Mouse (Mus musculus) limb, embryonic 11.5 days (tissue): Measurements from ENCODE around the gene Apol9a. TPM values are rescaled to one million over a fixed set of nuclear protein-coding genes. Genes with fewer than 3 reads are reported as not detected.
A peak's percentile ranks its signal among the peaks of the same experiment; 100 is the strongest.
"Not testable (repeated sequence)": the region's sequence is repeated elsewhere in the genome, so short reads cannot be mapped to it uniquely, and the experiment has no call there.

Experiments
- ATAC-seq: fragments of 200-750 bp; cut with Nextera tagmentation; 2 replicates; pipeline ENCODE4 v1.8.0; 2017; ENCODE audit warnings: low read depth; ENCODE audit not compliant: insufficient number of reproducible peaks, low FRiP score, low TSS enrichment
- DNase-seq: peaks from one replicate; pipeline ENCODE4 v3.0.0-alpha.2; 2015; ENCODE audit warnings: low spot score
- H3K27ac ChIP-seq: fragments of 300-500 bp; sonication (generic); replicated peaks from 2 replicates; pipeline ENCODE4 v1.5.1; 2014; ENCODE audit warnings: low read depth, mild to moderate bottlenecking, low read length
- H3K27me3 ChIP-seq: fragments of 300-500 bp; sonication (generic); 2 replicates; pipeline ENCODE4 v1.6.1; 2014; ENCODE audit warnings: mild to moderate bottlenecking, low read length, mixed read lengths; ENCODE audit not compliant: control insufficient read depth, insufficient read depth
- H3K36me3 ChIP-seq: fragments of 300-500 bp; sonication (generic); 2 replicates; pipeline ENCODE4 v1.6.1; 2014; ENCODE audit warnings: mild to moderate bottlenecking, low read length, moderate library complexity, mixed read lengths; ENCODE audit not compliant: control insufficient read depth, insufficient read depth
- H3K4me1 ChIP-seq: fragments of 300-500 bp; sonication (generic); 2 replicates; pipeline ENCODE4 v1.6.1; 2014; ENCODE audit warnings: low read length, mixed read lengths; ENCODE audit not compliant: control insufficient read depth, insufficient read depth
- H3K4me2 ChIP-seq: fragments of 300-500 bp; sonication (generic); 2 replicates; pipeline ENCODE4 v1.6.1; 2014; ENCODE audit warnings: low read depth, mild to moderate bottlenecking, moderate library complexity; ENCODE audit not compliant: severe bottlenecking
- H3K4me3 ChIP-seq: fragments of 300-500 bp; sonication (generic); 2 replicates; pipeline ENCODE4 v1.5.1; 2014; ENCODE audit warnings: low read depth, low read length
- H3K9ac ChIP-seq: fragments of 300-500 bp; sonication (generic); 2 replicates; pipeline ENCODE4 v1.6.1; 2014; ENCODE audit warnings: mild to moderate bottlenecking, low read length
- H3K9me3 ChIP-seq: fragments of 300-500 bp; sonication (generic); 2 replicates; pipeline ENCODE4 v1.6.1; 2016; ENCODE audit warnings: low read length; ENCODE audit not compliant: control insufficient read depth
- WGBS: fragments of 180-500 bp; shearing (Covaris S2); extraction: QIAGEN DNeasy Blood & Tissue Kit; methylation state at CpG from one replicate; pipeline ENCODE4 v1.1.7; 2014; 5-methylcytosine and 5-hydroxymethylcytosine counted together
- polyA plus RNA-seq: library from polyadenylated mRNA; unstranded; fragments of >200 nt; fragmentation: Nextera tagmentation; extraction: Ambion mirVana; gene quantifications from 2 replicates; pipeline ENCODE4 v1.2.1, GENCODE M21; 2014

Gene Apol9a
- polyA plus RNA-seq, 1 experiment from 2014 or later, result not detected

DNA sequence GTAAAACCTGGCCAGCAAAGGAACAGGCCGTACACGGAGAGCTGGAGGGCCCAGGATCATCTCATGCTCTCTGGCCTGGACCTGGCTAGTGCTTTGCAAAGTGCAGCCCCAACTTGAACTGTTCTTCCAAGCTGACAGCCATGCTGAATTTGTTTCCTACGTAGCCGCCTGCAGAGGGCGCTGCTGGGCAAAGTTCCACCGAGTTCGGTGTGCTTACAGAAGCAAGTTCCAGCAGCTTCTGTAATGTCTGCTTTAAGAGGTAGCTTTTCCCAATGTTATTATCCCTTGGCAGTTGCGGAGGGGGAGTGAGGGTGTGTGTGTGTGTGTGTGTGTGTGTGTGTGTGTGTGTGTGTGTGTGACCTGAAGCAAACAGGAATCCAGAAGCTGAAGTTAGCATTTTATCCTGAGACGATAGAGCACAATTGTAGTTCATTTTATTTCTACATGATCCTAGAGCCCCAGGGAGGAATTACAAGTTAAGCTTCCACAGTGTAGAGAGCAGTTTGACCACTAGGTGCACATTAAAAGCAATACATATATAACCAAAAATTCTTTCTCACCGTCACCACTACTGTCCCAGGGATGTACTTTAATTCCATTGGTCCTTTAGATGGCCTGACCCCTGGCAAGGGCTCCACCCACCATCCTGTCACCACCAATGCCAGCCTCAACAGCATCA is 5.9 kb upstream of the Apol9a start:
- not testable (repeated sequence) for H3K27ac ChIP-seq, DNase-seq, H3K9ac ChIP-seq, H3K36me3 ChIP-seq, H3K4me1 ChIP-seq, H3K27me3 ChIP-seq, H3K9me3 ChIP-seq, ATAC-seq, H3K4me2 ChIP-seq, H3K4me3 ChIP-seq
- WGBS, result 25% methylated on average over 2 of the region's 10 CpGs

DNA sequence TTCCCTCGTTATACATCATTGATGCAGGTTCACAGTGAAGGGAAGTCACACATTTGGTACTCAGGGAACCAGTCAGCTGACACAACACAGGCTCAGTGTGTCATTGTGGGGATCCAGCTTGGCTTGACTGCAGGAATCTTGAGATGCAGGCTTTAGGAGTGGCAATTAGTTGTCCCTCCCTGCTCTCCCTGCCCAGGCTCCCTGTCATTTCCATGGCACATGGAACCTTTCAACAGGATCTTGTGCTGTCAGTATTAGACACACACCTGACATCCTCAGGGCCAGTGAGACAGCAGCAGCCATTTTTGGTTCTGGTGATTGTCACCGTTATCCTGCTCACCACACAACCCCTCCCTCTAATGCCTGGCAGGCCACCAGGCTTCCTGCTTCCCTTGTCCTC is 4.7 kb upstream of the Apol9a start:
- not testable (repeated sequence) for H3K4me1 ChIP-seq, ATAC-seq, H3K4me2 ChIP-seq, H3K4me3 ChIP-seq, H3K9me3 ChIP-seq, H3K27ac ChIP-seq, H3K36me3 ChIP-seq, H3K9ac ChIP-seq, H3K27me3 ChIP-seq, DNase-seq
- 54% methylated on average over 2 of the region's 2 CpGs for WGBS

DNA sequence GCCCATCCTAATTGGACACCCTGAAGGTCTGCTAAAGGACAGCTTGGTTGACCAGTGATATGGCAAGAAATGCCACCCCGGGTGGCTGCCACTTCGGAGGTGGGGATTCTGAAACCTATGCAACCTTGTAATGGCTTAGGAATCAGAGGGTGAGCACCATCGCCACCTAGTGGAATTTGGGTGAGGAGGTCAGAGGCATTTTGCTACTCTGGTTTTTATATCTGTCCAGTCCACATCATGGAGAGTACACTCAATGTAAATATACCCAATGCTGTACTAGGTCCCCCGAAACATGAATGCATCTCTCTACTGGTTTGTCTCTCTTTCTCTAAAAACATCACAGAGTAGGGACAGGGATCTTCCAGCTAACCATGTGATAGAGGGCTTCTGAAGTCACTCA is 1.8 kb upstream of the Apol9a start:
- not testable (repeated sequence) for ATAC-seq, DNase-seq, H3K4me3 ChIP-seq, H3K27ac ChIP-seq, H3K9me3 ChIP-seq, H3K9ac ChIP-seq, H3K36me3 ChIP-seq, H3K4me2 ChIP-seq, H3K4me1 ChIP-seq, H3K27me3 ChIP-seq
- WGBS, result 33% methylated on average over 4 of the region's 4 CpGs

DNA sequence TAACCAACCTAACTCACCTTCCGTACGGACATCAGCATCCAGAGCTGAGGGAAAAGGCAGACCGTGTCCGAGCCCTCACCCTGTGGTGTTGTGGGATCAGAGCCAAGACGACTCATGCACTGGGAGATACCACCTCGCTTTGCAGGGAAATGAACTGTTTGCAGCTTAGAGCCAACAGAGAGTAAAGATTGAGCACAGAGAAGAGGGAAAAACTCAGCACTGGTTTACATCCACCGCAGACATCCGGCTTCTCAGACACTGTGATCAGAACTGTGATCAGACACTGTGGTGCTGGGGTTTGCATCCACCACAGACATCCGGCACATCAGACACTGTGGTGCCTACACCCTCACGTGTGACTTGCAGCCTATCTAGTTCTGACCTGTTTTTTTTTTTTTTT is 4.6 kb downstream of the Apol9a start:
- not testable (repeated sequence) for DNase-seq, H3K27me3 ChIP-seq, H3K9me3 ChIP-seq, H3K4me2 ChIP-seq, ATAC-seq, H3K27ac ChIP-seq, H3K9ac ChIP-seq, H3K4me1 ChIP-seq, H3K4me3 ChIP-seq, H3K36me3 ChIP-seq
- WGBS, result 88% methylated on average over 10 of the region's 10 CpGs

DNA sequence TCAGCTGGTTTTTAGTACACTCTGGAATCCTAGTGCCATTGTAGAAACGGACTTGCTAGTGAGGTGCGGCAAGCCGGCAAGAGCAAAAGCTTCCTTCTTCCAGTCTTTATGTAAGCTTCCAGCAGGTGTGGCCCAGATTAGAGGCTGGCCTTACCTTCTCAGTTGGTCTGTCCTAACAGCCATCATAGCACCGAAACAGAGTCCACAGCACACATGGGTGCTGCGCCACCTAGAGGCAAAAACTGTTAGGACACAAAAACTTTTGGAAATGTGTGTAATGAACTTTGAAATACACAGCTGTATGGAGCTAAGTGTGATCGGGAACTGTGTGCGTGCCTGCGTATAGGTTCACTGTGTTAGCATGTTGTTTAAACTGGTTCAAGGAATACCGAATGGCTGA is 11.9 kb downstream of the Apol9a start, which contains the start of gene Apol7a:
Gene Apol7a, minus strand, starts transcription at position 84 of the 400 bp plus-strand sequence.
- H3K4me1 ChIP-seq, H3K4me3 ChIP-seq, ATAC-seq, H3K4me2 ChIP-seq, H3K9me3 ChIP-seq, H3K36me3 ChIP-seq, H3K9ac ChIP-seq, H3K27me3 ChIP-seq, H3K27ac ChIP-seq: not testable (repeated sequence)
- WGBS, result 65% methylated on average over 9 of the region's 9 CpGs
- DNase-seq, result peak; percentile 47

DNA sequence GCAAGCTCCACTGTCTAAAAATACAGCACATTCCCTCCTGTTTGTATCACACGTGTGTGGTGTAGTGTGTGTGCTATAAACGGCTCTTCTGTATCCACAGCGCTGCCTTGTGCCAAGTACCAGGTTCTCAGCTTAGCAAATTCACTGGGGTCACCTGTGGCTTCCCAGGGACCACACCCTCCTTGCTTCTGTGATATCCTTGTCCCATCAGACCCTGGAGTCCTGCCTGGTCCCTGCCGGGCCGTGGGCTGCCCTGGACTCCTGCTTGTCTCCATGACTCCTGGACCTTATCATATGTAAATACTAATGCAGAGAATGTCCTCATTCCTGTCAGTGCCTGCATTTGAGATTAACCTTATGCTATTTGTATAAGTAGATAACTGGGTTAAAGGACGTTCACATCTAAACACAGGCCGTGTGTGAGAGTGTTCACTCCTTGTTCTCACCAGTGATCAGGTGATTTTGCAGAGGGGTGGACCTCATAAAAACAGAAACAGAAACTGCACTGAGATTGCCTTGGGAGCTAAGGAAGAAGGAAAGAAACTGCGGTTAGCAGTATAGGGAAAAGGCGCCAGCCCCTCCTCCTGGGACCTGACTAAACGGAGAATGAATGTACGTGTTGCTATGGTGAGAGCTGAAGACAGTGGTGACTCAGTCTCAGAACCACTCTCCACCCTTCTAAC is 13.3 kb downstream of the Apol9a start:
- not testable (repeated sequence) for H3K9me3 ChIP-seq, H3K27ac ChIP-seq, H3K4me2 ChIP-seq, ATAC-seq, H3K36me3 ChIP-seq, H3K4me1 ChIP-seq, H3K4me3 ChIP-seq, DNase-seq, H3K27me3 ChIP-seq, H3K9ac ChIP-seq
- WGBS, result 81% methylated on average over 11 of the region's 11 CpGs

DNA sequence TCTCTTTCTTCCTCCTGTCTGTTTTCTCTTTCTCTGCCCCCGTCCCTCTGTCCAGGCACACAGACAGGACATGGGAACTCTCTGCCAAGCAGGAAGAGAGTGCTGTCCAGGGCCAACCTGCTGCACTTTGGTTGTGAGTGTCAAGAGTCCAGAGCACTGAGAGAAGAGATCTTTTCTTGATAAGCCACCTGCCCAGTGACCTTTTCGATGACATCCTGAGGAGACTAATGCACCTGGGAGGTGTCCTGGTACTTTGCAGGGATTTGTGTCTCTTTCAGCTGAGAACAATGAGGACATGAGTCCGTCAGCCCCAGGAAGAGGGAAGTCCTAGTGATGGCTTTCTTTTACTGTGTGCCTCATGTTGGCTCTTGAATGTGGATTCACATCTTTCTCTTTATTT is 17.1 kb downstream of the Apol9a start:
- H3K4me2 ChIP-seq, H3K4me1 ChIP-seq, H3K27ac ChIP-seq, ATAC-seq, DNase-seq, H3K4me3 ChIP-seq, H3K36me3 ChIP-seq, H3K9me3 ChIP-seq, H3K9ac ChIP-seq, H3K27me3 ChIP-seq: not testable (repeated sequence)
- 76% methylated on average over 3 of the region's 3 CpGs for WGBS

DNA sequence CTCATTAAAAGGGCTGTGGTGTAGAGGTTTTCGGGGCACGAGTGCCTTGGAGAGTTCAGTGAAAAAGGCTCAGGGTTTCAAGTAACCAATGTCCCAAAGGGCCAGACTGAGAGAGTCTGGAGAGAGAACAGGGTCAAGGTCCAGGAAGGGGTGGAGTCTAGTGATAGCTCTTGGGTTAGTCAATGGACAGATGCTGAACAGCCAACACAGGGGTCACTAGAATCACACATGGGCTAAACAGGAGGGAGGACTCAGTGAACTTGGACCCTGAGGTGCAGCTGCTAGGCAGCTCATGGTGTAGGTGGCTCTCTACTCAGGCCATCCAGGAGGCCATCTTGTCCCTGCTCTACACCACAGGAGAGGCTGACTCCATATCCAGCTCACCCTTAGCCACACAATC is 23.5 kb downstream of the Apol9a start:
- DNase-seq, result no peak

More for the DNA sequence above, 23.5 kb downstream of the Apol9a start:
- Histone ChIP-seq H3K4me2 (no peak overlapping the region), H3K9me3 (no peaks in the 10 kb centered on the region), H3K27me3 (no peaks in the 10 kb centered on the region), H3K4me1 (no peaks in the 10 kb centered on the region), H3K9ac (no peak overlapping the region), H3K36me3 (no peaks in the 10 kb centered on the region), H3K4me3 (no peak overlapping the region), H3K27ac (no peak overlapping the region)
- WGBS, result 80% methylated on average over 2 of the region's 2 CpGs
- ATAC-seq, result no peak
